Mouse (Mus musculus) cerebellum, adult 11-12 months (tissue): ENCODE data around the gene Kdm2a.

Source experiments
- DNase-seq: peaks from one replicate; pipeline ENCODE4 v3.0.0; 2022

Gene Kdm2a

GRCm38 (mm10) chr19:4326106-4326505 is 72.0 kb downstream of the Kdm2a start:
- no peak for DNase-seq

- no peak for DNase-seq
Observed at GRCm38 (mm10) chr19:4322134-4322533, 76.0 kb downstream of the Kdm2a start.

GRCm38 (mm10) chr19:4321622-4322021 is 76.5 kb downstream of the Kdm2a start:
- no peak for DNase-seq

GRCm38 (mm10) chr19:4319272-4319671 is 78.8 kb downstream of the Kdm2a start:
- DNase-seq = peak; percentile 59

GRCm38 (mm10) chr19:4317181-4317580 is 80.9 kb downstream of the Kdm2a start:
- no peak for DNase-seq

GRCm38 (mm10) chr19:4315223-4315944 is 82.7 kb downstream of the Kdm2a start:
- DNase-seq = peak; percentile 94

GRCm38 (mm10) chr19:4309776-4310185 is 88.3 kb downstream of the Kdm2a start:
- DNase-seq = peak; percentile 72

- peak; percentile 28 for DNase-seq
Observed at GRCm38 (mm10) chr19:4309302-4309701, 88.8 kb downstream of the Kdm2a start.

- DNase-seq = peak; percentile 83
Observed at GRCm38 (mm10) chr19:4306190-4306577, 91.9 kb downstream of the Kdm2a start, which contains the start of gene Grk2. Grk2 (minus strand) TSS chr19:4306222.

GRCm38 (mm10) chr19:4305491-4306189 is 92.4 kb downstream of the Kdm2a start:
- peak; percentile 71 for DNase-seq

- peak; percentile 52 for DNase-seq
Observed at GRCm38 (mm10) chr19:4304871-4305321, 93.2 kb downstream of the Kdm2a start.

GRCm38 (mm10) chr19:4304251-4304821 is 93.7 kb downstream of the Kdm2a start:
- DNase-seq = peak; percentile 71

- DNase-seq = peak; percentile 62
Observed at GRCm38 (mm10) chr19:4303640-4303995, 94.5 kb downstream of the Kdm2a start.

GRCm38 (mm10) chr19:4302936-4303639 is 95.0 kb downstream of the Kdm2a start:
- DNase-seq = peak; percentile 98

- DNase-seq = peak; percentile 66
Observed at GRCm38 (mm10) chr19:4301735-4302651, 96.1 kb downstream of the Kdm2a start.

- peak; percentile 59 for DNase-seq
Observed at GRCm38 (mm10) chr19:4300852-4301734, 97.0 kb downstream of the Kdm2a start.

- DNase-seq = peak; percentile 74
Observed at GRCm38 (mm10) chr19:4300271-4300704, 97.8 kb downstream of the Kdm2a start.

GRCm38 (mm10) chr19:4299574-4300270 is 98.4 kb downstream of the Kdm2a start:
- no peak for DNase-seq

GRCm38 (mm10) chr19:4299126-4299525 is 99.0 kb downstream of the Kdm2a start:
- no peak for DNase-seq
